Mouse (Mus musculus) lung, embryonic 14.5 days (tissue): ENCODE measurements around the gene Pon1. TPM values are rescaled to one million over a fixed set of nuclear protein-coding genes. Genes with fewer than 3 reads are reported as not detected.

ENCODE experiments used
- ATAC-seq: fragments of 200-750 bp; cut with Nextera tagmentation; 2 replicates; pipeline ENCODE4 v1.8.0; 2017; ENCODE audit warnings: mild to moderate bottlenecking, moderate TSS enrichment, moderate library complexity; ENCODE audit not compliant: insufficient read depth
- DNase-seq: peaks from one replicate; pipeline ENCODE4 v3.0.0-alpha.2; 2015
- H3K27ac ChIP-seq: fragments of 300-500 bp; sonication (generic); 2 replicates; pipeline ENCODE4 v1.5.1; 2014; ENCODE audit warnings: low read depth, mild to moderate bottlenecking, moderate library complexity
- H3K27me3 ChIP-seq: fragments of 300-500 bp; sonication (generic); 2 replicates; pipeline ENCODE4 v1.6.1; 2014; ENCODE audit warnings: low read length, control low read depth; ENCODE audit not compliant: insufficient read depth
- H3K36me3 ChIP-seq: fragments of 300-500 bp; sonication (generic); 2 replicates; pipeline ENCODE4 v1.6.1; 2014; ENCODE audit warnings: control low read depth; ENCODE audit not compliant: insufficient read depth
- H3K4me1 ChIP-seq: fragments of 300-500 bp; sonication (generic); 2 replicates; pipeline ENCODE4 v1.6.1; 2014; ENCODE audit warnings: antibody characterized with exemption, control low read depth; ENCODE audit not compliant: insufficient read depth
- H3K4me2 ChIP-seq: fragments of 300-500 bp; sonication (generic); 2 replicates; pipeline ENCODE4 v1.6.1; 2014; ENCODE audit warnings: mild to moderate bottlenecking
- H3K4me3 ChIP-seq: fragments of 300-500 bp; sonication (generic); 2 replicates; pipeline ENCODE4 v1.5.1; 2014; ENCODE audit warnings: low read depth, low read length
- H3K9ac ChIP-seq: fragments of 300-500 bp; sonication (generic); 2 replicates; pipeline ENCODE4 v1.6.1; 2014
- H3K9me3 ChIP-seq: fragments of 300-500 bp; sonication (generic); 2 replicates; pipeline ENCODE4 v1.6.1; 2016; ENCODE audit warnings: low read depth, low read length, control low read depth
- CTCF ChIP-seq: IDR thresholded peaks from 2 replicates; pipeline ENCODE4 v1.5.1; 2016; ENCODE audit warnings: antibody characterized with exemption, low read depth
- WGBS: fragments of 180-500 bp; shearing (Covaris S2); extraction: QIAGEN DNeasy Blood & Tissue Kit; methylation state at CpG from one replicate; pipeline ENCODE4 v1.1.7; 2014; 5-methylcytosine and 5-hydroxymethylcytosine counted together
- polyA plus RNA-seq: library from polyadenylated mRNA; unstranded; fragments of >200 nt; fragmentation: Nextera tagmentation; extraction: Ambion mirVana; gene quantifications from 2 replicates; pipeline ENCODE4 v1.2.1, GENCODE M21; 2014

Pon1 gene
- polyA plus RNA-seq, 1 experiment from 2014 or later, result not detected

- Histone ChIP-seq H3K4me2 (no peak overlapping the region), H3K4me1 (no peaks in the 10 kb centered on the region), H3K36me3 (no peaks in the 10 kb centered on the region), H3K27me3 (no peaks in the 10 kb centered on the region), H3K9me3 (no peaks in the 10 kb centered on the region), H3K27ac (no peak overlapping the region), H3K9ac (no peak overlapping the region), H3K4me3 (no peak overlapping the region)
- no peak for DNase-seq
- no peak for ATAC-seq
- TF ChIP-seq CTCF, result no peak
- WGBS, result 87% methylated on average over 6 of the region's 6 CpGs
Measured at GRCm38 (mm10) chr6:5179189-5179588, 14.6 kb downstream of the Pon1 start.

GRCm38 (mm10) chr6:5177967-5178891, 15.5 kb downstream of the Pon1 start:
- ATAC-seq, result peak; percentile 86; the same call in 1 of the 2 replicates
- no peaks in the 10 kb centered on the region for H3K4me1 ChIP-seq
- H3K27me3 ChIP-seq, result no peaks in the 10 kb centered on the region
- no peaks in the 10 kb centered on the region for H3K9me3 ChIP-seq
- H3K4me2 ChIP-seq, result peak overlapping the region; percentile 49
- DNase-seq, result peak; percentile 65
- 39% methylated on average over 19 of the region's 19 CpGs for WGBS
- no peak overlapping the region for H3K27ac ChIP-seq
- TF ChIP-seq CTCF, result no peak
- peak overlapping the region; percentile 13 for H3K4me3 ChIP-seq
- no peak overlapping the region for H3K9ac ChIP-seq
- H3K36me3 ChIP-seq, result no peaks in the 10 kb centered on the region

- Histone ChIP-seq H3K36me3 (no peaks in the 10 kb centered on the region), H3K27me3 (no peaks in the 10 kb centered on the region), H3K4me2 (no peak overlapping the region), H3K9ac (no peak overlapping the region), H3K27ac (no peak overlapping the region), H3K4me3 (no peak overlapping the region), H3K4me1 (no peaks in the 10 kb centered on the region), H3K9me3 (no peaks in the 10 kb centered on the region)
- whole genome bisulfite sequencing, result 79% methylated on average over 10 of the region's 10 CpGs
- TF ChIP-seq CTCF, result no peak
- DNase-seq (no peak), ATAC-seq (no peak)
Measured at GRCm38 (mm10) chr6:5174179-5174812, 19.4 kb downstream of the Pon1 start.

GRCm38 (mm10) chr6:5172571-5172970, 21.2 kb downstream of the Pon1 start:
- H3K36me3 ChIP-seq, result no peaks in the 10 kb centered on the region
- no peaks in the 10 kb centered on the region for H3K27me3 ChIP-seq
- no peaks in the 10 kb centered on the region for H3K9me3 ChIP-seq
- H3K27ac ChIP-seq, result no peak overlapping the region
- no peaks in the 10 kb centered on the region for H3K4me1 ChIP-seq
- no peak for TF ChIP-seq CTCF
- WGBS, result 70% methylated on average over 9 of the region's 9 CpGs
- no peak overlapping the region for H3K4me2 ChIP-seq
- no peak overlapping the region for H3K9ac ChIP-seq
- H3K4me3 ChIP-seq, result no peak overlapping the region
- ATAC-seq (no peak), DNase-seq (no peak)

- Histone ChIP-seq H3K4me1 (no peaks in the 10 kb centered on the region), H3K9me3 (no peaks in the 10 kb centered on the region), H3K4me3 (no peak overlapping the region), H3K36me3 (no peaks in the 10 kb centered on the region), H3K9ac (no peak overlapping the region), H3K27me3 (no peaks in the 10 kb centered on the region), H3K4me2 (no peak overlapping the region), H3K27ac (no peak overlapping the region)
- no peak for DNase-seq
- no peak for ATAC-seq
- 77% methylated on average over 4 of the region's 4 CpGs for WGBS
- no peak for TF ChIP-seq CTCF
Measured at GRCm38 (mm10) chr6:5171418-5171817, 22.3 kb downstream of the Pon1 start.

- no peak for TF ChIP-seq CTCF
- Histone ChIP-seq H3K9me3 (no peaks in the 10 kb centered on the region), H3K36me3 (no peaks in the 10 kb centered on the region), H3K9ac (no peak overlapping the region), H3K4me2 (no peak overlapping the region), H3K27ac (no peak overlapping the region), H3K4me3 (no peak overlapping the region), H3K27me3 (no peaks in the 10 kb centered on the region), H3K4me1 (no peaks in the 10 kb centered on the region)
- WGBS, result 80% methylated on average over 9 of the region's 9 CpGs
- DNase-seq (no peak), ATAC-seq (no peak)
Measured at GRCm38 (mm10) chr6:5168158-5168557, 25.6 kb downstream of the Pon1 start.

GRCm38 (mm10) chr6:5167051-5167677, 26.6 kb downstream of the Pon1 start:
- no peaks in the 10 kb centered on the region for H3K27me3 ChIP-seq
- ATAC-seq (no peak), DNase-seq (peak; percentile 42)
- H3K9ac ChIP-seq, result no peak overlapping the region
- peak overlapping the region; percentile 43; the same call in 1 of the 2 replicates for H3K27ac ChIP-seq
- TF ChIP-seq CTCF, result no peak
- peak overlapping the region; percentile 25; the same call in 1 of the 2 replicates for H3K4me2 ChIP-seq
- WGBS, result 48% methylated on average over 14 of the region's 14 CpGs
- no peaks in the 10 kb centered on the region for H3K36me3 ChIP-seq
- no peaks in the 10 kb centered on the region for H3K4me1 ChIP-seq
- no peak overlapping the region for H3K4me3 ChIP-seq
- H3K9me3 ChIP-seq, result no peaks in the 10 kb centered on the region
